8 mouse cellular contexts compared by ENCODE assay signal in the genomic region with DNA sequence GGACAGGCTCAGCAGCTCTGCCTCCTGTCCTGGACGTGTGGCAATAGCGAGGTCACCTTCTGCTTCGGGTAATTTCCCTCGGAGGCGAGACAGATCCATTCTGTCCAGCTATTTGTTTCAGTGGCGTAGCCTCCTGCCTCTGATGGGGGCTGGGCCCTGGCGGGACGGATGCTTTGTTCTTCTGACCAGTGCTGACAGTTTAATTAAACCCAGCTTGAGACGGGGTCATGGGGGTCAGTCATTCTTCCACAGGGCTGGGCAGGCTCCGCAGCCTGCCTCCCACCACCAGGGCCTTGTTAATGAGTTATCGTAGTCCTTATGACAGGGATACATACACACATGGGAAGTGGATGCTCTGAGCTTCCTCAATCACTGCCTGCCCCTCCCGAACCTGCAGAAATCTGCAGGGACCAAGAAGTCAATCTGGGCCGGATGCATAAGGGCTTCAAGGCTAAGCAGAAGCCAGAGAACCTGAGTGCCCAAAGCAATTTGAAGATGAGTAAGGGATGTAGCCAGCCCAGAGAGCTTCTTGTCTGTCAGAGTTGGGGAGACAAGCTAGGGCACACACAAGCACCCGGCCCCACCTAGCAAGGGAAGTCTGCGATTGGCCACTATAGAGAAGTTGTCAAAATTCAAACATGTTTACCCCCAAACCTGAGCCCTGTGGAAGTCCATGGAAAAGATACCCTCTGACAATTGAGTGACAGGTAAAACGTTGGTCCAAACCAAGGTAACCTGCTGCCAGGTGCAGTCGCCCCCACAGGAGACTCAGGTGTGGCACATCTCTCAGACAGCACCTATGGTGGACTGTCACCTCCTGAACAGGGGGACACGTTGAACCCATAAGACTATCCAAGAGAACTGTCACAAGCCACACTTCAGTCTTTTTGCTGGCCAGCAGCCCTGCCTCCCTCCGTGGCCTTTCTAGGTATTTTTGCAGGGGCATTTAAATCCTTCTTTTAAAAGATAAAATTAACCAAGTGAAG. TPM values are rescaled to one million over a fixed set of nuclear protein-coding genes. Genes with fewer than 3 reads are reported as not detected.
DNase-seq lines count a peak whose midpoint lies in the region; ATAC-seq and TF ChIP-seq lines count a peak whose summit lies in the region.

No protein-coding gene starts in this region.

- no peaks in the 10 kb centered on the region for H3K9me3 ChIP-seq in heart, embryonic 11.5 days (replicated peaks; ENCODE audit: control insufficient read depth, low read length)
- no peaks in the 10 kb centered on the region for H3K9me3 ChIP-seq in limb, embryonic 11.5 days (ENCODE audit: control insufficient read depth, low read length)

- no peak overlapping the region for H3K4me3 ChIP-seq in heart, embryonic 11.5 days (ENCODE audit: low read depth, low read length)
- no peak overlapping the region for H3K4me3 ChIP-seq in heart, adult 2 months
- no peak overlapping the region for H3K4me3 ChIP-seq in limb, embryonic 11.5 days (ENCODE audit: low read depth, low read length)

- intact Hi-C loops in heart, adult 2 months (cut with DNase I): no loop called here

- no peaks in the 10 kb centered on the region for H3K79me2 ChIP-seq in heart, adult 2 months (replicated peaks; ENCODE audit: control insufficient read depth, insufficient read depth, low read length)

- H3K27me3 ChIP-seq in heart, embryonic 11.5 days (ENCODE audit: control insufficient read depth, insufficient read depth, low read length): peaks cover 18% of the 10 kb centered on the region
- no peaks in the 10 kb centered on the region for H3K27me3 ChIP-seq in heart, adult 2 months (ENCODE audit: control insufficient read depth, insufficient read depth, low read length)
- no peaks in the 10 kb centered on the region; the same call in 1 of the 2 replicates for H3K27me3 ChIP-seq in limb, embryonic 11.5 days (ENCODE audit: control insufficient read depth, insufficient read depth, low read length)

- WGBS in heart, embryonic 11.5 days (ENCODE audit: insufficient replicate concordance): 28% methylated on average over 19 of the region's 19 CpGs
- WGBS in heart, adult 2 months: 39% methylated on average over 19 of the region's 19 CpGs
- WGBS in limb, embryonic 11.5 days: 18% methylated on average over 19 of the region's 19 CpGs

- no peak for TF ChIP-seq EP300 in heart, adult 2 months (IDR thresholded peaks at IDR 0.05; ENCODE audit: insufficient read depth, low read depth, low read length)

- no peak for DNase-seq in heart, adult 2 months
- DNase-seq in ovary, postnatal 14 days (ENCODE audit: low spot score): peak; percentile 6
- DNase-seq in ovary, adult 18-20 months (ENCODE audit: low spot score): no peak
- peak; percentile 76 for DNase-seq in limb, embryonic 11.5 days (ENCODE audit: low spot score)
- peak; percentile 64 for DNase-seq in yolk sac, embryonic 10.5 days (ENCODE audit: low spot score)
- DNase-seq in frontal cortex, postnatal 36 days (ENCODE audit: low spot score in 2 of 2): no peak
- no peak for DNase-seq in right cerebral cortex, postnatal 36 days (ENCODE audit: low spot score in 2 of 2)

- H3K36me3 ChIP-seq in heart, embryonic 11.5 days (ENCODE audit: control insufficient read depth, insufficient read depth, low read length): no peaks in the 10 kb centered on the region
- no peaks in the 10 kb centered on the region for H3K36me3 ChIP-seq in heart, adult 2 months (ENCODE audit: control insufficient read depth, insufficient read depth, low read length)
- H3K36me3 ChIP-seq in limb, embryonic 11.5 days (ENCODE audit: control insufficient read depth, insufficient read depth, low read length): no peaks in the 10 kb centered on the region

- H3K27ac ChIP-seq in heart, embryonic 11.5 days (ENCODE audit: low read depth, low read length): no peak overlapping the region
- no peak overlapping the region for H3K27ac ChIP-seq in heart, adult 2 months
- no peak overlapping the region for H3K27ac ChIP-seq in limb, embryonic 11.5 days (replicated peaks; ENCODE audit: low read depth, low read length)

- no peak for TF ChIP-seq POLR2A in heart, adult 2 months (IDR thresholded peaks at IDR 0.05; ENCODE audit: insufficient read depth, low read depth, low read length)

- no peak for ATAC-seq in heart, embryonic 11.5 days (replicated peaks; ENCODE audit: insufficient number of reproducible peaks, low FRiP score, low TSS enrichment)
- no peak for ATAC-seq in limb, embryonic 11.5 days (ENCODE audit: insufficient number of reproducible peaks, low FRiP score, low TSS enrichment, low read depth)

- TF ChIP-seq CTCF in heart, adult 2 months (IDR thresholded peaks at IDR 0.05): no peak

- H3K4me2 ChIP-seq in heart, embryonic 11.5 days: peak overlapping the region; percentile 3; the same call in 1 of the 2 replicates
- peak overlapping the region; percentile 22; the same call in 1 of the 2 replicates for H3K4me2 ChIP-seq in limb, embryonic 11.5 days (ENCODE audit: low read depth, severe bottlenecking)

- H3K9ac ChIP-seq in heart, embryonic 11.5 days (ENCODE audit: low read depth, low read length): no peak overlapping the region
- H3K9ac ChIP-seq in heart, adult 2 months (ENCODE audit: low read depth, low read length): no peak overlapping the region
- H3K9ac ChIP-seq in limb, embryonic 11.5 days (ENCODE audit: low read length): no peak overlapping the region

- peaks cover 6% of the 10 kb centered on the region for H3K4me1 ChIP-seq in heart, embryonic 11.5 days (ENCODE audit: control insufficient read depth, insufficient read depth, low read length)
- no peaks in the 10 kb centered on the region for H3K4me1 ChIP-seq in heart, adult 2 months (ENCODE audit: control insufficient read depth, insufficient read depth, low read length)
- peaks cover 27% of the 10 kb centered on the region for H3K4me1 ChIP-seq in limb, embryonic 11.5 days (ENCODE audit: control insufficient read depth, insufficient read depth, low read length)

RNA-seq across cellular contexts. Expression of a gene that starts 26.9 kb away (rescaled TPM):
- polyA plus RNA-seq in heart, embryonic 11.5 days (2014; fragmentation: Nextera tagmentation; extraction: Ambion mirVana): 0.11 TPM in 2 replicates
- under 1 TPM; 0.05 to 0.07 TPM for total RNA-seq in heart, adult 2 months (2021)
- 0.03 and 0.06 TPM in 2 replicates for polyA plus RNA-seq in heart, adult 2 months (2012; rRNA removed)
- 1.0 and 1.1 TPM in 2 replicates for polyA plus RNA-seq in limb, embryonic 11.5 days (2014; fragmentation: Nextera tagmentation; extraction: Ambion mirVana)

Comparison
In these comparisons a context has a peak if more than half of its experiments do, and no peak if none do; other contexts are left out.
1. DNase-seq: peak in ovary, postnatal 14 days (single experiment), limb, embryonic 11.5 days (single experiment) and yolk sac, embryonic 10.5 days (single experiment); none in heart, adult 2 months (0 of 2), ovary, adult 18-20 months (single experiment), frontal cortex, postnatal 36 days (0 of 2) and right cerebral cortex, postnatal 36 days (0 of 2).